Mouse (Mus musculus): Measurements from ENCODE around the gene Kctd18. TPM values are rescaled to one million over a fixed set of nuclear protein-coding genes. Genes with fewer than 3 reads are reported as not detected.
"Not testable (repeated sequence)": the region's sequence is repeated elsewhere in the genome, so short reads cannot be mapped to it uniquely, and the experiment has no call there.

The Kctd18 gene
- polyA plus RNA-seq, 1 experiment from 2014 or later, result 15.7 TPM

- not testable (repeated sequence) for H3K36me3 ChIP-seq (ENCODE audit: control insufficient read depth, insufficient read depth, low read length); H3K4me1 ChIP-seq (ENCODE audit: control insufficient read depth, insufficient read depth, low read length); H3K4me2 ChIP-seq (ENCODE audit: low read depth, severe bottlenecking); H3K4me3 ChIP-seq (ENCODE audit: low read depth, low read length); H3K9ac ChIP-seq (ENCODE audit: low read length); DNase-seq (ENCODE audit: low spot score); H3K27ac ChIP-seq (replicated peaks; ENCODE audit: low read depth, low read length); H3K27me3 ChIP-seq (ENCODE audit: control insufficient read depth, insufficient read depth, low read length); H3K9me3 ChIP-seq (ENCODE audit: control insufficient read depth, low read length); ATAC-seq (ENCODE audit: insufficient number of reproducible peaks, low FRiP score, low TSS enrichment, low read depth)
- 93% methylated on average over 7 of the region's 7 CpGs for WGBS
Measured at GRCm38 (mm10) chr1:58006388-58006787, 12.4 kb downstream of the Kctd18 start.

GRCm38 (mm10) chr1:57998146-57998545, 20.6 kb downstream of the Kctd18 start:
- Histone ChIP-seq H3K27me3 (ENCODE audit: control insufficient read depth, insufficient read depth, low read length) (no peaks in the 10 kb centered on the region), H3K36me3 (ENCODE audit: control insufficient read depth, insufficient read depth, low read length) (no peaks in the 10 kb centered on the region), H3K27ac (replicated peaks; ENCODE audit: low read depth, low read length) (no peak overlapping the region), H3K9me3 (ENCODE audit: control insufficient read depth, low read length) (no peaks in the 10 kb centered on the region), H3K4me1 (ENCODE audit: control insufficient read depth, insufficient read depth, low read length) (0 out of 2 replicates have a peak, but pooled peaks cover 3% of the 10 kb centered on the region), H3K9ac (ENCODE audit: low read length) (no peak overlapping the region), H3K4me2 (ENCODE audit: low read depth, severe bottlenecking) (no peak overlapping the region; the same call in 1 of the 2 replicates), H3K4me3 (ENCODE audit: low read depth, low read length) (no peak overlapping the region)
- ATAC-seq (ENCODE audit: insufficient number of reproducible peaks, low FRiP score, low TSS enrichment, low read depth) (no peak), DNase-seq (ENCODE audit: low spot score) (no peak)
- WGBS, result 87% methylated on average over 3 of the region's 3 CpGs

- ATAC-seq (ENCODE audit: insufficient number of reproducible peaks, low FRiP score, low TSS enrichment, low read depth) (no peak; the same call in 1 of the 2 replicates), DNase-seq (ENCODE audit: low spot score) (no peak)
- H3K36me3 ChIP-seq (ENCODE audit: control insufficient read depth, insufficient read depth, low read length), result no peaks in the 10 kb centered on the region
- H3K27me3 ChIP-seq (ENCODE audit: control insufficient read depth, insufficient read depth, low read length), result no peaks in the 10 kb centered on the region
- H3K9ac ChIP-seq (ENCODE audit: low read length), result peak overlapping the region; percentile 72
- WGBS, result under 1% methylated on average over 29 of the region's 29 CpGs
- peak overlapping the region; percentile 44 for H3K4me2 ChIP-seq (ENCODE audit: low read depth, severe bottlenecking)
- H3K9me3 ChIP-seq (ENCODE audit: control insufficient read depth, low read length), result no peaks in the 10 kb centered on the region
- no peak overlapping the region; the same call in 1 of the 2 replicates for H3K27ac ChIP-seq (replicated peaks; ENCODE audit: low read depth, low read length)
- 0 out of 2 replicates have a peak, but pooled peaks cover 3% of the 10 kb centered on the region for H3K4me1 ChIP-seq (ENCODE audit: control insufficient read depth, insufficient read depth, low read length)
- H3K4me3 ChIP-seq (ENCODE audit: low read depth, low read length), result peak overlapping the region; percentile 66
Measured at GRCm38 (mm10) chr1:57996133-57996615, 22.6 kb downstream of the Kctd18 start.

- Histone ChIP-seq H3K4me2 (ENCODE audit: low read depth, severe bottlenecking) (peak within 1 kb of the TSS; percentile 44), H3K9me3 (ENCODE audit: control insufficient read depth, low read length) (no peaks in the 10 kb centered on the region), H3K27me3 (ENCODE audit: control insufficient read depth, insufficient read depth, low read length) (no peaks in the 10 kb centered on the region), H3K4me3 (ENCODE audit: low read depth, low read length) (peak within 1 kb of the TSS; percentile 66), H3K27ac (replicated peaks; ENCODE audit: low read depth, low read length) (no peak within 1 kb of the TSS; the same call in 1 of the 2 replicates), H3K36me3 (ENCODE audit: control insufficient read depth, insufficient read depth, low read length) (no peaks in the 10 kb centered on the region), H3K4me1 (ENCODE audit: control insufficient read depth, insufficient read depth, low read length) (0 out of 2 replicates have a peak, but pooled peaks cover 3% of the 10 kb centered on the region), H3K9ac (ENCODE audit: low read length) (peak within 1 kb of the TSS; percentile 72)
- WGBS, result 7% methylated on average over 30 of the region's 30 CpGs
- peak; percentile 98 for DNase-seq (ENCODE audit: low spot score)
- ATAC-seq (ENCODE audit: insufficient number of reproducible peaks, low FRiP score, low TSS enrichment, low read depth), result peak; percentile 96
Measured at GRCm38 (mm10) chr1:57995432-57996132, 23.2 kb downstream of the Kctd18 start, which contains the start of gene Sgo2a. TSS of gene Sgo2a (plus strand) at chr1:57995971.

GRCm38 (mm10) chr1:57991277-57991676, 27.5 kb downstream of the Kctd18 start:
- H3K4me1 ChIP-seq (ENCODE audit: control insufficient read depth, insufficient read depth, low read length), result no peaks in the 10 kb centered on the region
- H3K27ac ChIP-seq (replicated peaks; ENCODE audit: low read depth, low read length), result no peak overlapping the region
- 83% methylated on average over 2 of the region's 2 CpGs for WGBS
- H3K27me3 ChIP-seq (ENCODE audit: control insufficient read depth, insufficient read depth, low read length), result no peaks in the 10 kb centered on the region
- H3K9ac ChIP-seq (ENCODE audit: low read length), result no peak overlapping the region
- DNase-seq (ENCODE audit: low spot score), result no peak
- no peak overlapping the region for H3K4me2 ChIP-seq (ENCODE audit: low read depth, severe bottlenecking)
- H3K36me3 ChIP-seq (ENCODE audit: control insufficient read depth, insufficient read depth, low read length), result no peaks in the 10 kb centered on the region
- no peaks in the 10 kb centered on the region for H3K9me3 ChIP-seq (ENCODE audit: control insufficient read depth, low read length)
- no peak for ATAC-seq (ENCODE audit: insufficient number of reproducible peaks, low FRiP score, low TSS enrichment, low read depth)
- H3K4me3 ChIP-seq (ENCODE audit: low read depth, low read length), result no peak overlapping the region

- H3K27ac ChIP-seq (replicated peaks; ENCODE audit: low read depth, low read length), result no peak overlapping the region
- H3K36me3 ChIP-seq (ENCODE audit: control insufficient read depth, insufficient read depth, low read length), result no peaks in the 10 kb centered on the region
- H3K9me3 ChIP-seq (ENCODE audit: control insufficient read depth, low read length), result no peaks in the 10 kb centered on the region
- H3K4me2 ChIP-seq (ENCODE audit: low read depth, severe bottlenecking), result no peak overlapping the region
- DNase-seq (ENCODE audit: low spot score) (no peak), ATAC-seq (ENCODE audit: insufficient number of reproducible peaks, low FRiP score, low TSS enrichment, low read depth) (no peak)
- H3K9ac ChIP-seq (ENCODE audit: low read length), result no peak overlapping the region
- WGBS, result 88% methylated on average over 6 of the region's 6 CpGs
- no peaks in the 10 kb centered on the region for H3K4me1 ChIP-seq (ENCODE audit: control insufficient read depth, insufficient read depth, low read length)
- no peaks in the 10 kb centered on the region for H3K27me3 ChIP-seq (ENCODE audit: control insufficient read depth, insufficient read depth, low read length)
- no peak overlapping the region for H3K4me3 ChIP-seq (ENCODE audit: low read depth, low read length)
Measured at GRCm38 (mm10) chr1:57989052-57989600, 29.6 kb downstream of the Kctd18 start.

- Histone ChIP-seq H3K4me2 (ENCODE audit: low read depth, severe bottlenecking) (no peak overlapping the region), H3K9me3 (ENCODE audit: control insufficient read depth, low read length) (no peaks in the 10 kb centered on the region), H3K36me3 (ENCODE audit: control insufficient read depth, insufficient read depth, low read length) (no peaks in the 10 kb centered on the region), H3K9ac (ENCODE audit: low read length) (no peak overlapping the region), H3K27ac (replicated peaks; ENCODE audit: low read depth, low read length) (no peak overlapping the region), H3K4me1 (ENCODE audit: control insufficient read depth, insufficient read depth, low read length) (no peaks in the 10 kb centered on the region), H3K4me3 (ENCODE audit: low read depth, low read length) (no peak overlapping the region), H3K27me3 (ENCODE audit: control insufficient read depth, insufficient read depth, low read length) (no peaks in the 10 kb centered on the region)
- DNase-seq (ENCODE audit: low spot score) (no peak), ATAC-seq (ENCODE audit: insufficient number of reproducible peaks, low FRiP score, low TSS enrichment, low read depth) (no peak)
- 91% methylated on average over 3 of the region's 3 CpGs for WGBS
Measured at GRCm38 (mm10) chr1:57976860-57977259, 41.9 kb downstream of the Kctd18 start.

- Histone ChIP-seq H3K4me2 (ENCODE audit: low read depth, severe bottlenecking) (no peak overlapping the region), H3K9ac (ENCODE audit: low read length) (no peak overlapping the region), H3K9me3 (ENCODE audit: control insufficient read depth, low read length) (no peaks in the 10 kb centered on the region), H3K27me3 (ENCODE audit: control insufficient read depth, insufficient read depth, low read length) (no peaks in the 10 kb centered on the region), H3K4me3 (ENCODE audit: low read depth, low read length) (no peak overlapping the region), H3K27ac (replicated peaks; ENCODE audit: low read depth, low read length) (no peak overlapping the region), H3K4me1 (ENCODE audit: control insufficient read depth, insufficient read depth, low read length) (0 out of 2 replicates have a peak, but pooled peaks cover 4% of the 10 kb centered on the region), H3K36me3 (ENCODE audit: control insufficient read depth, insufficient read depth, low read length) (no peaks in the 10 kb centered on the region)
- 83% methylated on average over 2 of the region's 2 CpGs for WGBS
- DNase-seq (ENCODE audit: low spot score) (no peak), ATAC-seq (ENCODE audit: insufficient number of reproducible peaks, low FRiP score, low TSS enrichment, low read depth) (no peak)
Measured at GRCm38 (mm10) chr1:57971588-57971987, 47.2 kb downstream of the Kctd18 start.
